Comparison of ENCODE assay signal across 19 mouse cellular contexts in the genomic region with DNA sequence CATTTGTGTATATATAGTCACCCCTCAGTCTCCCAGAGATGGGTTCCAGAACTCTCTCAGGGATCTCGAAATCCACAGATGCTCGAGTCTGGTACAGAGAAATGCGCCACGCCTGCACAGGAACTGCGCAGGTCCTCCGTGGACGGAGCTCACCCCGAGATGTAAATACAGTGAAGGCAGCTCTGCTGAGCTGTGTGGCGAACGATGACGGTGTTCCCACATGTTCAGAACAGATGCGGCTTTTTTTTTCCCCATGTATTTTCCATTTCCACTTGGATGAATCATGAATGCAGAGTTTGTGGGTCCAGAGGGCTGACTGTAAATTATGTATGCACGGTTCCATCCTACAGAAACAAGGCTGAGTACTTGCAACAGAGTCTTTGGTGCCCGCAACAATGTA. TPM values are rescaled to one million over a fixed set of nuclear protein-coding genes. Genes with fewer than 3 reads are reported as not detected.
A peak's percentile ranks its signal among the peaks of the same experiment; 100 is the strongest.
DNase-seq lines count a peak whose midpoint lies in the region.
"Had no signal": no experiment of that assay in that cellular context is flagged by ENCODE, and none has a peak within 500 bp of the region (broad histone marks: within the 10 kb centered on the region; RNA-seq: fewer than 3 reads in every experiment).

No protein-coding gene starts in this region.

- intact Hi-C loops in left cerebral cortex, postnatal 14 days (cut with DNase I): loop anchor here (5.0 kb wide), 1 partner anchor 198 kb away; no protein-coding TSS in a partner anchor

- peak; percentile 29 to 32 for DNase-seq in frontal cortex, postnatal 36 days (ENCODE audit: low spot score in 2 of 2)
- no peak for DNase-seq in frontal cortex, postnatal 14 days (ENCODE audit: low spot score in 2 of 2)
- DNase-seq in left cerebral cortex, postnatal 14 days (ENCODE audit: low spot score in 2 of 2): peak; percentile 29 to 64
- no peak for DNase-seq in left cerebral cortex, adult 8-10 months (ENCODE audit: low spot score in 2 of 2)
- DNase-seq in brain, adult 2 months (ENCODE audit: low read depth, low spot score): peak; percentile 47
- no peak for DNase-seq in adrenal gland, postnatal 10 days
- DNase-seq: adrenal gland, adult 2 months; adrenal gland, postnatal 14 days; adrenal gland, postnatal 36 days; cerebellum, adult 11 months; cerebellum, adult 18-20 months; cerebellum, adult 8-10 months; cerebellum, adult 9-11 months; cerebellum, postnatal 14 days; cerebellum, postnatal 36 days; embryo, embryonic 11 days had no signal

RNA-seq across cellular contexts. Expression of a gene that starts 11.0 kb away (rescaled TPM):
- total RNA-seq in left cerebral cortex, postnatal 14 days (2021): 10 to 100 TPM; 36.1 to 43.9 TPM
- 100 to 1,000 TPM in 2 of 4 experiments, 10 to 100 TPM in 2; 51.2 to 165 (median 86.4) TPM for total RNA-seq in left cerebral cortex, adult 8-10 months (2022)
- 10 to 100 TPM; 30.0 to 42.6 TPM for total RNA-seq in adrenal gland, postnatal 10 days (2021)
- total RNA-seq: ES-E14, MEL had no signal

RNA-seq across cellular contexts. Expression of a gene that starts 17.9 kb away (rescaled TPM):
- 10 to 100 TPM; 39.4 to 40.1 TPM for total RNA-seq in left cerebral cortex, postnatal 14 days (2021)
- 100 to 1,000 TPM in 1 of 4 experiments, 10 to 100 TPM in 3; 32.7 to 131 (median 67.3) TPM for total RNA-seq in left cerebral cortex, adult 8-10 months (2022)
- total RNA-seq in adrenal gland, postnatal 10 days (2021): 10 to 100 TPM; 23.7 to 31.8 TPM
- total RNA-seq: common myeloid progenitor, adult 5-6 weeks; ES-E14; MEL had no signal

RNA-seq across cellular contexts. Expression of a gene that starts 23.6 kb away (rescaled TPM):
- total RNA-seq in left cerebral cortex, postnatal 14 days (2021): 10 to 100 TPM; 42.5 to 44.9 TPM
- 100 to 1,000 TPM in 2 of 4 experiments, 10 to 100 TPM in 2; 39.2 to 176 (median 85.0) TPM for total RNA-seq in left cerebral cortex, adult 8-10 months (2022)
- 10 to 100 TPM; 29.3 to 36.6 TPM for total RNA-seq in adrenal gland, postnatal 10 days (2021)
- total RNA-seq: ES-E14 had no signal

RNA-seq across cellular contexts. Expression of a gene that starts 39.2 kb away (rescaled TPM):
- 10 to 100 TPM; 31.6 to 32.7 TPM for total RNA-seq in left cerebral cortex, postnatal 14 days (2021)
- 10 to 100 TPM; 13.2 to 15.0 (median 14.0) TPM for total RNA-seq in left cerebral cortex, adult 8-10 months (2022)
- 10 to 100 TPM in 1 of 2 experiments, 1 to 10 TPM in 1; 8.5 to 12.4 TPM for total RNA-seq in adrenal gland, postnatal 10 days (2021)

Comparison
In these comparisons a context has a peak if more than half of its experiments do, and no peak if none do; other contexts are left out.
1. DNase-seq: peak in frontal cortex, postnatal 36 days (2 of 2), left cerebral cortex, postnatal 14 days (2 of 2) and brain, adult 2 months (single experiment); none in frontal cortex, postnatal 14 days (0 of 2), left cerebral cortex, adult 8-10 months (0 of 2) and adrenal gland, postnatal 10 days (single experiment).